Mouse (Mus musculus) heart, postnatal 0 days (tissue): ENCODE data around the gene Tmem204.

ENCODE experiments used
- CTCF ChIP-seq: IDR thresholded peaks from 2 replicates; pipeline ENCODE4 v1.5.1; 2016; ENCODE audit warnings: antibody characterized with exemption, control low read depth, low read depth
- EP300 ChIP-seq: IDR thresholded peaks from 2 replicates; pipeline ENCODE4 v1.6.1; 2016; ENCODE audit warnings: antibody characterized with exemption, low read depth

GRCm38 (mm10) chr17:25076906-25077305 lies 6.5 kb downstream of the Tmem204 start:
- TF ChIP-seq CTCF, result no peak
- no peak for TF ChIP-seq EP300
